ENCODE assay signal across 13 mouse cellular contexts in the genomic region with DNA sequence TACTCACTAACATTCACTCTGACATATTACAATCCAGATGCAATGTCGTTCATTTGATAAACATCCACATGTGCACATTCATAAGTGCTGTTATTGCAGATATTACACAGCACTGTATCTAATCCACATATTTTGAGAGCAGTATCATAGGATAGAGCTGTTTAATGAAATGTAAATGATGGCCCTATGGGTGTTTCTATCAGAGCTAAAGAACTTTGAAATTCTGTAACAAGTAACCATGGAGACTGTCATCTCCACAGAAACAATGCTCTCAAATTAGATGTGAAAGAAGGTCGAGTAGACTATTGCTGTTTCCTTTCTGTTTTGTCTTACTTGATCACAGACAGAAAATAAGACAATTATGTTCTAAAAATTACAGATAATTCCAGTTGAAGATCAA.
"Had no signal": no experiment of that assay in that cellular context is flagged by ENCODE, and none has a peak within 500 bp of the region (broad histone marks: within the 10 kb centered on the region; RNA-seq: fewer than 3 reads in every experiment).

No protein-coding gene starts in this region.

- H3K9me3 ChIP-seq: kidney, embryonic 15.5 days; liver, embryonic 13.5 days; midbrain, embryonic 13.5 days had no signal

- H3K36me3 ChIP-seq: kidney, embryonic 15.5 days; liver, embryonic 13.5 days; midbrain, embryonic 13.5 days had no signal

- H3K4me1 ChIP-seq: kidney, embryonic 15.5 days; liver, embryonic 13.5 days; midbrain, embryonic 13.5 days had no signal

- ATAC-seq: midbrain, embryonic 13.5 days had no signal

- H3K9ac ChIP-seq: kidney, embryonic 15.5 days; liver, embryonic 13.5 days; midbrain, embryonic 13.5 days had no signal

- H3K4me3 ChIP-seq: kidney, embryonic 15.5 days; left cerebral cortex, adult 2 months; liver, embryonic 13.5 days; midbrain, embryonic 13.5 days had no signal

- H3K27me3 ChIP-seq: kidney, embryonic 15.5 days; liver, embryonic 13.5 days; midbrain, embryonic 13.5 days had no signal

- H3K4me2 ChIP-seq: kidney, embryonic 15.5 days; liver, embryonic 13.5 days; midbrain, embryonic 13.5 days had no signal

- H3K27ac ChIP-seq: kidney, embryonic 15.5 days; left cerebral cortex, adult 2 months; liver, embryonic 13.5 days; midbrain, embryonic 13.5 days had no signal

- DNase-seq: kidney, adult 8-10 months; kidney, postnatal 10 days; kidney, postnatal 36 days; layer of hippocampus, adult 9-11 months; liver, embryonic 13.5 days; lung, adult 2 months; lung, postnatal 14 days; lung, postnatal 4 days; thymus, adult 18-20 months; thymus, postnatal 36 days had no signal
